Mouse (Mus musculus) gastrocnemius, postnatal 10 days (tissue): ENCODE measurements around the gene B3gnt3. TPM values are rescaled to one million over a fixed set of nuclear protein-coding genes. Genes with fewer than 3 reads are reported as not detected.
"Not testable (repeated sequence)": the region's sequence is repeated elsewhere in the genome, so short reads cannot be mapped to it uniquely, and the experiment has no call there.

Experiments used
- DNase-seq: peaks from one replicate; pipeline ENCODE4 v3.0.0; 2021; ENCODE audit warnings: mixed read lengths
- long read RNA-seq, 2 experiments: library from polyadenylated mRNA; stranded (forward); transcript quantifications; one replicate each; pipeline ENCODE4 v2.0.0; 2021
- total RNA-seq, 2 experiments: library from RNA; stranded (reverse); gene quantifications; 2 replicates each; pipeline ENCODE4 v1.2.3; 2021

The B3gnt3 gene
- total RNA-seq = 1 to 10 TPM; 4.7 to 5.2 TPM
- long read RNA-seq, experiment 1, transcript B3gnt3-201 (3 exons, 3,055 nt) = major isoform, 9 of 16 reads
- long read RNA-seq, experiment 1, partial matches to known transcripts = 0 of 16 reads
- long read RNA-seq, experiment 1, other reads (novel, unspliced or antisense) = 7 of 16 reads
- long read RNA-seq, experiment 2, transcript B3gnt3-201 (3 exons, 3,055 nt) = major isoform, 9 of 12 reads
- long read RNA-seq, experiment 2, partial matches to known transcripts = 0 of 12 reads
- long read RNA-seq, experiment 2, other reads (novel, unspliced or antisense) = 3 of 12 reads

GRCm38 (mm10) chr8:71701414-71702086 lies at the start of gene B3gnt3:
Gene B3gnt3, minus strand, starts transcription at chr8:71701789.
- no peak for DNase-seq

- not testable (repeated sequence) for DNase-seq
Measured at GRCm38 (mm10) chr8:71749321-71750075, 47.9 kb upstream of the B3gnt3 start.

GRCm38 (mm10) chr8:71747082-71747481 lies 45.5 kb upstream of the B3gnt3 start:
- DNase-seq = not testable (repeated sequence)

- no peak for DNase-seq
Measured at GRCm38 (mm10) chr8:71745322-71745721, 43.7 kb upstream of the B3gnt3 start.

- DNase-seq = no peak
Measured at GRCm38 (mm10) chr8:71742783-71743182, 41.2 kb upstream of the B3gnt3 start.

- DNase-seq = no peak
Measured at GRCm38 (mm10) chr8:71741687-71742114, 40.1 kb upstream of the B3gnt3 start.

GRCm38 (mm10) chr8:71741226-71741625 lies 39.6 kb upstream of the B3gnt3 start:
- no peak for DNase-seq

- DNase-seq = not testable (repeated sequence)
Measured at GRCm38 (mm10) chr8:71738316-71738715, 36.7 kb upstream of the B3gnt3 start.

- no peak for DNase-seq
Measured at GRCm38 (mm10) chr8:71731652-71732230, 30.2 kb upstream of the B3gnt3 start.

- no peak for DNase-seq
Measured at GRCm38 (mm10) chr8:71728826-71729620, 27.4 kb upstream of the B3gnt3 start.

GRCm38 (mm10) chr8:71728240-71728785 lies 26.7 kb upstream of the B3gnt3 start:
- no peak for DNase-seq

- DNase-seq = peak; percentile 62
Measured at GRCm38 (mm10) chr8:71725122-71725924, 23.7 kb upstream of the B3gnt3 start, which contains the start of gene Fcho1. Gene Fcho1, minus strand, starts transcription at chr8:71725716.

- DNase-seq = no peak
Measured at GRCm38 (mm10) chr8:71724389-71724788, 22.8 kb upstream of the B3gnt3 start.

GRCm38 (mm10) chr8:71723047-71723551 lies 21.5 kb upstream of the B3gnt3 start:
- no peak for DNase-seq

GRCm38 (mm10) chr8:71719928-71720457 lies 18.4 kb upstream of the B3gnt3 start:
- DNase-seq = no peak

GRCm38 (mm10) chr8:71719218-71719617 lies 17.6 kb upstream of the B3gnt3 start:
- no peak for DNase-seq

- DNase-seq = no peak
Measured at GRCm38 (mm10) chr8:71718252-71718651, 16.7 kb upstream of the B3gnt3 start.

GRCm38 (mm10) chr8:71717096-71717495 lies 15.5 kb upstream of the B3gnt3 start:
- DNase-seq = no peak

- DNase-seq = no peak
Measured at GRCm38 (mm10) chr8:71716561-71717053, 15.0 kb upstream of the B3gnt3 start.

- DNase-seq = no peak
Measured at GRCm38 (mm10) chr8:71715531-71715930, 13.9 kb upstream of the B3gnt3 start.
